Comparison of ENCODE assay signal across 13 mouse cellular contexts in genomic region chr5:101163624-101164213, GRCm38 (mm10).
DNase-seq lines count a peak whose midpoint lies in the region; ATAC-seq and TF ChIP-seq lines count a peak whose summit lies in the region.
"Had no signal": no experiment of that assay in that cellular context is flagged by ENCODE, and none has a peak within 500 bp of the region (broad histone marks: within the 10 kb centered on the region; RNA-seq: fewer than 3 reads in every experiment).

No protein-coding gene starts in this region.

- WGBS in hindbrain, postnatal 0 days: 54% methylated on average over 8 of the region's 8 CpGs
- 55% methylated on average over 8 of the region's 8 CpGs for WGBS in hindbrain, embryonic 16.5 days
- 35% methylated on average over 8 of the region's 8 CpGs for WGBS in embryonic facial prominence, embryonic 14.5 days
- WGBS in lung, adult 2 months: 28% methylated on average over 8 of the region's 8 CpGs
- WGBS in intestine, embryonic 16.5 days: 27% methylated on average over 8 of the region's 8 CpGs

- TF ChIP-seq CTCF in hindbrain, postnatal 0 days (IDR thresholded peaks at IDR 0.05; ENCODE audit: low read depth): no peak
- TF ChIP-seq CTCF in lung, adult 2 months (IDR thresholded peaks at IDR 0.05; ENCODE audit: insufficient read depth, low read length): no peak

- no peak for TF ChIP-seq POLR2A in lung, adult 2 months (IDR thresholded peaks at IDR 0.05; ENCODE audit: borderline replicate concordance, extremely low read depth, low read depth, low read length)

- H3K9me3 ChIP-seq in hindbrain, postnatal 0 days (ENCODE audit: low read length): no peaks in the 10 kb centered on the region
- no peaks in the 10 kb centered on the region for H3K9me3 ChIP-seq in hindbrain, embryonic 16.5 days (ENCODE audit: control insufficient read depth, low read length)
- no peaks in the 10 kb centered on the region for H3K9me3 ChIP-seq in embryonic facial prominence, embryonic 14.5 days (ENCODE audit: control insufficient read depth, low read length)
- no peaks in the 10 kb centered on the region for H3K9me3 ChIP-seq in intestine, embryonic 16.5 days (ENCODE audit: control insufficient read depth, low read length)
- H3K9me3 ChIP-seq: hindbrain, embryonic 15.5 days; liver, embryonic 15.5 days had no signal

- no peak overlapping the region for H3K4me2 ChIP-seq in hindbrain, postnatal 0 days (ENCODE audit: low read depth, low read length)
- H3K4me2 ChIP-seq in hindbrain, embryonic 16.5 days (ENCODE audit: low read length): no peak overlapping the region
- H3K4me2 ChIP-seq in embryonic facial prominence, embryonic 14.5 days (ENCODE audit: low read depth, low read length): no peak overlapping the region
- H3K4me2 ChIP-seq in intestine, embryonic 16.5 days (ENCODE audit: low read depth, low read length): no peak overlapping the region
- H3K4me2 ChIP-seq: hindbrain, embryonic 15.5 days; liver, embryonic 15.5 days had no signal

- peak; percentile 18 for DNase-seq in hindbrain, postnatal 0 days (ENCODE audit: low spot score)
- DNase-seq in Muller cell, postnatal 12 days (ENCODE audit: inconsistent ontology term): peak; percentile 75
- peak; percentile 31 for DNase-seq in embryonic facial prominence, embryonic 14.5 days (ENCODE audit: low spot score)
- DNase-seq in kidney, postnatal 4 days: peak; percentile 21 to 46
- no peak for DNase-seq in lung, adult 2 months
- no peak for DNase-seq in cerebellum, adult 11-12 months
- DNase-seq: adrenal gland, adult 8-10 months; cerebellum, postnatal 36 days had no signal

- no peak overlapping the region for H3K9ac ChIP-seq in hindbrain, postnatal 0 days (replicated peaks; ENCODE audit: low read length)
- no peak overlapping the region for H3K9ac ChIP-seq in hindbrain, embryonic 16.5 days (ENCODE audit: low read depth, low read length)
- H3K9ac ChIP-seq in embryonic facial prominence, embryonic 14.5 days (ENCODE audit: low read depth, low read length): no peak overlapping the region
- H3K9ac ChIP-seq in intestine, embryonic 16.5 days (ENCODE audit: low read depth, low read length): no peak overlapping the region
- H3K9ac ChIP-seq: hindbrain, embryonic 15.5 days; liver, embryonic 15.5 days had no signal

- H3K4me3 ChIP-seq in hindbrain, postnatal 0 days (ENCODE audit: low read length): no peak overlapping the region
- no peak overlapping the region for H3K4me3 ChIP-seq in hindbrain, embryonic 16.5 days (ENCODE audit: low read length)
- no peak overlapping the region for H3K4me3 ChIP-seq in embryonic facial prominence, embryonic 14.5 days (ENCODE audit: low read depth, low read length)
- H3K4me3 ChIP-seq in lung, adult 2 months (replicated peaks; ENCODE audit: extremely low read depth, low read depth, low read length): no peak overlapping the region
- H3K4me3 ChIP-seq in intestine, embryonic 16.5 days (ENCODE audit: low read length): no peak overlapping the region
- H3K4me3 ChIP-seq: hindbrain, embryonic 15.5 days; liver, embryonic 15.5 days had no signal

- H3K36me3 ChIP-seq in hindbrain, postnatal 0 days (ENCODE audit: insufficient read depth, low read length): no peaks in the 10 kb centered on the region
- no peaks in the 10 kb centered on the region for H3K36me3 ChIP-seq in hindbrain, embryonic 16.5 days (ENCODE audit: control insufficient read depth, insufficient read depth, low read length)
- H3K36me3 ChIP-seq in embryonic facial prominence, embryonic 14.5 days (ENCODE audit: control insufficient read depth, insufficient read depth, low read length): no peaks in the 10 kb centered on the region
- H3K36me3 ChIP-seq in intestine, embryonic 16.5 days (ENCODE audit: control insufficient read depth, insufficient read depth, low read length): no peaks in the 10 kb centered on the region
- H3K36me3 ChIP-seq: hindbrain, embryonic 15.5 days; liver, embryonic 15.5 days had no signal

- H3K4me1 ChIP-seq in hindbrain, postnatal 0 days (ENCODE audit: insufficient read depth, low read length): no peaks in the 10 kb centered on the region
- H3K4me1 ChIP-seq in hindbrain, embryonic 16.5 days (ENCODE audit: control insufficient read depth, insufficient read depth, low read depth, low read length): no peaks in the 10 kb centered on the region
- 0 out of 2 replicates have a peak, but pooled peaks cover 3% of the 10 kb centered on the region for H3K4me1 ChIP-seq in embryonic facial prominence, embryonic 14.5 days (ENCODE audit: control insufficient read depth, insufficient read depth, low read length)
- no peaks in the 10 kb centered on the region for H3K4me1 ChIP-seq in lung, adult 2 months (ENCODE audit: control insufficient read depth, insufficient read depth, low read length)
- no peaks in the 10 kb centered on the region for H3K4me1 ChIP-seq in intestine, embryonic 16.5 days (ENCODE audit: control insufficient read depth, insufficient read depth, low read length)
- H3K4me1 ChIP-seq: liver, embryonic 15.5 days had no signal

- no peaks in the 10 kb centered on the region for H3K27me3 ChIP-seq in hindbrain, postnatal 0 days (ENCODE audit: insufficient read depth, low read length)
- H3K27me3 ChIP-seq in hindbrain, embryonic 16.5 days (replicated peaks; ENCODE audit: control insufficient read depth, insufficient read depth, low read length): peaks cover 3% of the 10 kb centered on the region; the same call in 1 of the 2 replicates
- H3K27me3 ChIP-seq in embryonic facial prominence, embryonic 14.5 days (replicated peaks; ENCODE audit: control insufficient read depth, insufficient read depth, low read length): no peaks in the 10 kb centered on the region
- no peaks in the 10 kb centered on the region for H3K27me3 ChIP-seq in intestine, embryonic 16.5 days (replicated peaks; ENCODE audit: control insufficient read depth, insufficient read depth, low read length)
- H3K27me3 ChIP-seq: CH12.LX; hindbrain, embryonic 15.5 days; liver, embryonic 15.5 days had no signal

- no peak for ATAC-seq in hindbrain, postnatal 0 days
- no peak for ATAC-seq in hindbrain, embryonic 16.5 days
- ATAC-seq in embryonic facial prominence, embryonic 14.5 days (ENCODE audit: low read depth): no peak
- ATAC-seq in intestine, embryonic 16.5 days: no peak

- no peak overlapping the region for H3K27ac ChIP-seq in hindbrain, postnatal 0 days
- no peak overlapping the region for H3K27ac ChIP-seq in hindbrain, embryonic 16.5 days (ENCODE audit: low read depth, low read length)
- H3K27ac ChIP-seq in embryonic facial prominence, embryonic 14.5 days (replicated peaks; ENCODE audit: low read depth, low read length): no peak overlapping the region
- H3K27ac ChIP-seq in intestine, embryonic 16.5 days (ENCODE audit: low read length): no peak overlapping the region
- H3K27ac ChIP-seq: hindbrain, embryonic 15.5 days; liver, embryonic 15.5 days had no signal

Comparison
In these comparisons a context has a peak if more than half of its experiments do, and no peak if none do; other contexts are left out.
1. DNase-seq: peak in hindbrain, postnatal 0 days (single experiment), Muller cell, postnatal 12 days (single experiment), embryonic facial prominence, embryonic 14.5 days (single experiment) and kidney, postnatal 4 days (2 of 2); none in lung, adult 2 months (single experiment) and cerebellum, adult 11-12 months (single experiment).